Mouse (Mus musculus) cerebellum, postnatal 10 days (tissue): ENCODE measurements around the gene Kcnq1.
A peak's percentile ranks its signal among the peaks of the same experiment; 100 is the strongest.

Experiments
- DNase-seq, 2 experiments: peaks; one replicate each; pipeline ENCODE4 v3.0.0; 2021; ENCODE audit warnings: mixed read lengths in 2 of 2

Gene Kcnq1

GRCm38 (mm10) chr7:143106062-143106461 lies at the start of gene Kcnq1:
Kcnq1 (plus strand) TSS chr7:143106362.
- no peak for DNase-seq

- no peak for DNase-seq
These were observed 49.1 kb upstream of the Kcnq1 start for GRCm38 (mm10) chr7:143057023-143057422.

- peak in 1 of 2 experiments; percentile 12 for DNase-seq
These were observed 48.4 kb upstream of the Kcnq1 start for GRCm38 (mm10) chr7:143057667-143058220.

- peak in 1 of 2 experiments; percentile 19 for DNase-seq
These were observed 47.9 kb upstream of the Kcnq1 start for GRCm38 (mm10) chr7:143058221-143058697.

- DNase-seq, result peak; percentile 72 to 82
These were observed 46.8 kb upstream of the Kcnq1 start for GRCm38 (mm10) chr7:143059202-143059870.

- no peak for DNase-seq
These were observed 43.5 kb upstream of the Kcnq1 start for GRCm38 (mm10) chr7:143062704-143063103.

GRCm38 (mm10) chr7:143064226-143064625 lies 41.9 kb upstream of the Kcnq1 start:
- DNase-seq, result peak; percentile 33 to 59

- DNase-seq, result no peak
These were observed 40.5 kb upstream of the Kcnq1 start for GRCm38 (mm10) chr7:143065692-143066091.

GRCm38 (mm10) chr7:143067469-143067868 lies 38.7 kb upstream of the Kcnq1 start:
- DNase-seq, result peak; percentile 37 to 45

GRCm38 (mm10) chr7:143067897-143068296 lies 38.3 kb upstream of the Kcnq1 start:
- peak; percentile 57 to 60 for DNase-seq

GRCm38 (mm10) chr7:143068316-143068881 lies 37.8 kb upstream of the Kcnq1 start:
- peak; percentile 92 to 93 for DNase-seq

- DNase-seq, result peak; percentile 99
These were observed 37.1 kb upstream of the Kcnq1 start, which contains the start of gene Tssc4 for GRCm38 (mm10) chr7:143068882-143069591. Tssc4 (plus strand) TSS chr7:143069249.

- peak; percentile 57 to 64 for DNase-seq
These were observed 36.3 kb upstream of the Kcnq1 start for GRCm38 (mm10) chr7:143069751-143070400.

GRCm38 (mm10) chr7:143070506-143071070 lies 35.6 kb upstream of the Kcnq1 start:
- DNase-seq, result peak; percentile 32 to 36

GRCm38 (mm10) chr7:143072605-143073004 lies 33.6 kb upstream of the Kcnq1 start:
- DNase-seq, result peak in 1 of 2 experiments; percentile 13

- peak; percentile 70 to 81 for DNase-seq
These were observed 33.1 kb upstream of the Kcnq1 start for GRCm38 (mm10) chr7:143073086-143073485.

- peak in 1 of 2 experiments; percentile 34 for DNase-seq
These were observed 30.8 kb upstream of the Kcnq1 start for GRCm38 (mm10) chr7:143075394-143075793.

GRCm38 (mm10) chr7:143077351-143077750 lies 28.8 kb upstream of the Kcnq1 start:
- DNase-seq, result no peak

GRCm38 (mm10) chr7:143082024-143082423 lies 24.1 kb upstream of the Kcnq1 start:
- DNase-seq, result no peak

- DNase-seq, result no peak
These were observed 22.5 kb upstream of the Kcnq1 start for GRCm38 (mm10) chr7:143083708-143084107.

- peak; percentile 85 to 90 for DNase-seq
These were observed 19.8 kb upstream of the Kcnq1 start for GRCm38 (mm10) chr7:143086366-143086765.

GRCm38 (mm10) chr7:143087070-143087579 lies 19.0 kb upstream of the Kcnq1 start:
- peak; percentile 57 to 65 for DNase-seq
